Mouse (Mus musculus) heart, adult 2 months (tissue): Measurements from ENCODE around the gene Fbxw7. TPM values are rescaled to one million over a fixed set of nuclear protein-coding genes. Genes with fewer than 3 reads are reported as not detected.

ENCODE experiments used
- DNase-seq, 2 experiments: peaks; one replicate each; pipeline ENCODE4 v3.0.0; 2021
- H3K27ac ChIP-seq: fragments of 200-600 bp; 2 replicates; pipeline ENCODE4 v1.8.1; 2022
- H3K27me3 ChIP-seq: fragments of 200-500 bp; 2 replicates; pipeline ENCODE4 v1.6.1; 2012; ENCODE audit warnings: mild to moderate bottlenecking, low read length, inconsistent platforms, mixed read lengths; ENCODE audit not compliant: control insufficient read depth, insufficient read depth
- H3K36me3 ChIP-seq: fragments of 200-500 bp; 2 replicates; pipeline ENCODE4 v1.6.1; 2012; ENCODE audit warnings: low read length, inconsistent platforms; ENCODE audit not compliant: control insufficient read depth, insufficient read depth
- H3K4me1 ChIP-seq: fragments of 200-500 bp; 2 replicates; pipeline ENCODE4 v1.6.1; 2011; ENCODE audit warnings: low read length; ENCODE audit not compliant: control insufficient read depth, insufficient read depth
- H3K4me3 ChIP-seq: fragments of 200-600 bp; 2 replicates; pipeline ENCODE4 v1.8.1; 2022
- H3K79me2 ChIP-seq: fragments of 200-500 bp; replicated peaks from 2 replicates; pipeline ENCODE4 v1.6.1; 2012; ENCODE audit warnings: mild to moderate bottlenecking, inconsistent platforms, low read length, moderate library complexity, mixed read lengths; ENCODE audit not compliant: control insufficient read depth, insufficient read depth
- H3K9ac ChIP-seq: fragments of 200-500 bp; 2 replicates; pipeline ENCODE4 v1.6.1; 2012; ENCODE audit warnings: low read depth, mild to moderate bottlenecking, control low read depth, inconsistent platforms, low read length, mixed read lengths
- CTCF ChIP-seq: fragments of 200-600 bp; IDR thresholded peaks from 2 replicates; pipeline ENCODE4 v1.8.1; 2022; ENCODE audit warnings: antibody characterized with exemption, mild to moderate bottlenecking, moderate library complexity
- EP300 ChIP-seq: fragments of 200-500 bp; IDR thresholded peaks from 2 replicates; pipeline ENCODE4 v1.6.1; 2011; ENCODE audit warnings: low read depth, low read length, control low read depth; ENCODE audit not compliant: insufficient read depth
- POLR2A ChIP-seq: fragments of 200-500 bp; IDR thresholded peaks from 2 replicates; pipeline ENCODE4 v1.6.1; 2011; ENCODE audit warnings: mild to moderate bottlenecking, low read depth, low read length, control low read depth; ENCODE audit not compliant: insufficient read depth
- WGBS: fragments of 180-500 bp; shearing (Covaris S2); methylation state at CpG from one replicate; pipeline ENCODE4 v1.1.7; 2018; 5-methylcytosine and 5-hydroxymethylcytosine counted together
- intact Hi-C: fragments of 180-260 bp; cut with DNase I; formaldehyde crosslinking; loops from one replicate; pipeline ENCODE4 v1.15.1; 2025
- polyA plus RNA-seq: library from polyadenylated mRNA; depleted of rRNA; stranded (reverse); fragments of >200 nt; gene quantifications from 2 replicates; pipeline ENCODE4 v1.2.3, GENCODE M21; 2012
- total RNA-seq, 2 experiments: library from RNA; stranded (reverse); gene quantifications; 2 replicates each; pipeline ENCODE4 v1.2.3; 2021

Fbxw7 gene
- total and polyA plus RNA-seq, 3 experiments: 14.3 to 44.9 (median 42.8) TPM

DNA sequence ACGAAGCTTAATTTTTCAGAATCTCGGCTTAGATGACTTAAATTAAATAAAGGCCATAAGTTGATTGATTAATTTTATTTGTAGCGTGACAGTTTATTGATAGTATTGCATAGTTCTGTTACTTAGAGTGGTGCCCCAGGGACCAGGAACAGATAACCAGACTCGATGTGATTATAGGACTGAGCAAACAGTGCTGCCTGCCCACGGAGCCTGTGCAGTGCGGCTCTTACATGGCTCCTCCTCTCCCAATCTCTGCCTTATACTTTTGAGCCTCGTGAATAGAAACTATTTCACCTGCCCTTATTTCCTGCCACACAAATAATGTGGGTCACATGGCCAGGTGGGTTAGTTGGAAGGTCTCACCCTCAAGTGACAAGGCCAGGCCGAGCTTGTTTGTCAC is 82.9 kb downstream of the Fbxw7 start:
- no peak for DNase-seq
- 78% methylated on average over 8 of the region's 8 CpGs for WGBS
- intact Hi-C loops: no loop called here

DNA sequence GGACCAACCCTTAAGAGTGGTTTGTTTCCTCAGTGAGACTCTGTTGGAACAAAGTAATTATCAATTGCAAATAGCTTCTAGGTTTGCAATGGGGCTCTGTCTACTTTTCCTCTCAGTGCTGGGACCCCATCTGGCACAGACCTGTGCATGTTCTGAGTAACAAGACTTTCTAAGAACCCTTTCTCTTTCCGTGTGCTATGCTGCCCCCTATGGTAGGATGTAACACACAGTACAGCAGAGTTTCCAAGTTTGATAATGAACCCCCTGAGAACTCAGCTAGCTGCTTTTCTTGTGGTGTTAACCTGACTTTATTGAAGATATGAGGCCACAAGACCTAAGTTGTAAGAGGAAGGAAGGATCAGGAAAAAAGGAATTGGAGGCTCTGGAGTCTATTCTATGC is 91.5 kb downstream of the Fbxw7 start:
- no peak for DNase-seq

More for the DNA sequence above, 82.9 kb downstream of the Fbxw7 start:
- H3K79me2 ChIP-seq: no peaks in the 10 kb centered on the region; the same call in 1 of the 2 replicates
- no peaks in the 10 kb centered on the region for H3K27me3 ChIP-seq
- TF ChIP-seq POLR2A: no peak
- no peak for TF ChIP-seq EP300
- no peak for TF ChIP-seq CTCF
- H3K9ac ChIP-seq: no peak overlapping the region
- H3K36me3 ChIP-seq: no peaks in the 10 kb centered on the region
- no peak overlapping the region for H3K4me3 ChIP-seq
- H3K4me1 ChIP-seq: no peaks in the 10 kb centered on the region
- no peak overlapping the region for H3K27ac ChIP-seq

GRCm38 (mm10) chr3:84914284-84914683 is 99.2 kb downstream of the Fbxw7 start:
- Histone ChIP-seq H3K27me3 (no peaks in the 10 kb centered on the region), H3K27ac (no peak overlapping the region), H3K79me2 (peaks cover 3% of the 10 kb centered on the region; the same call in 1 of the 2 replicates), H3K36me3 (no peaks in the 10 kb centered on the region), H3K4me3 (no peak overlapping the region), H3K4me1 (no peaks in the 10 kb centered on the region), H3K9ac (no peak overlapping the region)
- intact Hi-C loops: no loop called here
- DNase-seq: no peak
- TF ChIP-seq POLR2A (no peak), CTCF (peak; percentile 69)
- WGBS: 23% methylated on average over 1 of the region's 1 CpGs

More for the DNA sequence above, 91.5 kb downstream of the Fbxw7 start:
- Histone ChIP-seq H3K27me3 (no peaks in the 10 kb centered on the region), H3K9ac (no peak overlapping the region), H3K4me3 (no peak overlapping the region), H3K27ac (no peak overlapping the region), H3K4me1 (peaks cover 1% of the 10 kb centered on the region; the same call in 1 of the 2 replicates), H3K36me3 (no peaks in the 10 kb centered on the region), H3K79me2 (no peaks in the 10 kb centered on the region; the same call in 1 of the 2 replicates)
- intact Hi-C loops: loop anchor here (2.0 to 10.0 kb wide), 3 partner anchors 214 to 562 kb away; no protein-coding TSS in a partner anchor
- TF ChIP-seq POLR2A (no peak), CTCF (peak; percentile 82)
- 27% methylated on average over 1 of the region's 1 CpGs for WGBS

DNA sequence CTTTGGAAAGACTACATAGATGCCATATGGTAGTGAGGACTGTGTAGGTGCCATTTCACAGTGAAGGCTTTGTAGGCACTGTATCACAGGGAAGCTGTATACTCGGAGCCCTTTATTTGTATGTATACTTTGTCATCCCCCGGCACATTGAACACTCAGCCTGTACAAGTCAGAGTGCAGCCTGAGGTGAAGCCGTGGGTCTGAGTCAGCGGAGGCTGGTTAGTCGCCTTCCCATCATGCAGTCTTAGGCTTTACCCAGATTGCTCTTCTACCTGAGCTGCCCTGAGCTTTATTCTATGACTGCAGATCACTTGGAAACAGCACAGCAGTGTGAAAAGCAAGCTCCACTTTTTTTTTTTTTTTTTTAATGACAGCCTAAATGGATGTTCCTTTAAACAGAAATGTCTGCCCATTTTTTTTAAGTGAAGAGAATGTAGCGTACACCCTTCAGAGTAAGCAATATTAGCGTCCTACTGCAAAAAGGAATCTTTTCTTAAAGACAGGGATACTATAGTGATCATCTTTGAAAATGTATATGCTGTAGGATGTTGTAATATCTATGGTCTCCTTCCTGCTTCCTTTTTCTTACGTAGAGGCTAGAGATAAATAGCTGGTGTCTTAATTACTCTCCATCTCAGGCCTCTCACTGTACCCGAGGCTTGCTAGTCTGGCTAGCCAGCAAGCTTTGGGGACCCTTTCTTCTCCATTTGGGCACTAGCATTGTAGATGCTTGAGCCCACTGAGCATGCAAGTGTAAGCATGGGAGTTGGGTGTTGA is 103.0 kb downstream of the Fbxw7 start:
- H3K36me3 ChIP-seq: no peaks in the 10 kb centered on the region; the same call in 1 of the 2 replicates
- DNase-seq: no peak
- H3K4me3 ChIP-seq: no peak overlapping the region
- no peak for TF ChIP-seq EP300
- H3K27me3 ChIP-seq: no peaks in the 10 kb centered on the region
- peaks cover 3% of the 10 kb centered on the region; the same call in 1 of the 2 replicates for H3K79me2 ChIP-seq
- H3K4me1 ChIP-seq: no peaks in the 10 kb centered on the region
- H3K27ac ChIP-seq: no peak overlapping the region
- H3K9ac ChIP-seq: no peak overlapping the region
- intact Hi-C loops: no loop called here
- 77% methylated on average over 9 of the region's 9 CpGs for WGBS

GRCm38 (mm10) chr3:84921704-84922420 is 106.8 kb downstream of the Fbxw7 start:
- 72% methylated on average over 6 of the region's 6 CpGs for WGBS
- Histone ChIP-seq H3K27ac (no peak overlapping the region), H3K4me1 (peaks cover 1% of the 10 kb centered on the region; the same call in 1 of the 2 replicates), H3K36me3 (no peaks in the 10 kb centered on the region; the same call in 1 of the 2 replicates), H3K9ac (no peak overlapping the region), H3K27me3 (no peaks in the 10 kb centered on the region), H3K79me2 (peaks cover 2% of the 10 kb centered on the region; the same call in 1 of the 2 replicates), H3K4me3 (no peak overlapping the region)
- no peak for DNase-seq
- no peak for TF ChIP-seq POLR2A
- TF ChIP-seq CTCF: peak; percentile 91
- intact Hi-C loops: loop anchor here (5.0 to 10.0 kb wide), 2 partner anchors 443 to 1005 kb away; no protein-coding TSS in a partner anchor

- no peak for TF ChIP-seq CTCF
- no peak for TF ChIP-seq POLR2A
- H3K4me3 ChIP-seq: no peak overlapping the region
- 36% methylated on average over 1 of the region's 1 CpGs for WGBS
- no peak for DNase-seq
- H3K36me3 ChIP-seq: no peaks in the 10 kb centered on the region; the same call in 1 of the 2 replicates
- no peak overlapping the region for H3K9ac ChIP-seq
- H3K79me2 ChIP-seq: no peaks in the 10 kb centered on the region
- H3K4me1 ChIP-seq: peaks cover 1% of the 10 kb centered on the region; the same call in 1 of the 2 replicates
- H3K27me3 ChIP-seq: no peaks in the 10 kb centered on the region
- no peak overlapping the region for H3K27ac ChIP-seq
- intact Hi-C loops: loop anchor here (5.0 to 10.0 kb wide), 2 partner anchors 442 to 1004 kb away; no protein-coding TSS in a partner anchor
Observed at GRCm38 (mm10) chr3:84923256-84923655, 108.2 kb downstream of the Fbxw7 start.
